Mouse (Mus musculus): ENCODE results near the gene Rpl7l1.

GRCm38 (mm10) chr17:46728904-46729318, 53.6 kb downstream of the Rpl7l1 start, which contains the start of gene Gnmt:
- TF ChIP-seq POLR2A (IDR thresholded peaks at IDR 0.05; ENCODE audit: insufficient read depth, low read depth, low read length) (no peak), CTCF (IDR thresholded peaks at IDR 0.05; ENCODE audit: insufficient read depth, low read depth, low read length) (no peak)
